Mouse (Mus musculus) right cerebral cortex, postnatal 36 days (tissue): Measurements from ENCODE around the gene Klhl40.

Experiments used
- DNase-seq, 2 experiments: peaks; one replicate each; pipeline ENCODE4 v3.0.0; 2022; ENCODE audit warnings: low spot score in 2 of 2, mixed read lengths in 1 of 2

The Klhl40 gene

GRCm38 (mm10) chr9:121826356-121826755, 48.9 kb downstream of the Klhl40 start:
- peak in 1 of 2 experiments; percentile 56 for DNase-seq

GRCm38 (mm10) chr9:121828314-121828713, 50.9 kb downstream of the Klhl40 start:
- DNase-seq, result no peak

- no peak for DNase-seq
Observed at GRCm38 (mm10) chr9:121829270-121829992, 52.0 kb downstream of the Klhl40 start.

- no peak for DNase-seq
Observed at GRCm38 (mm10) chr9:121830243-121830955, 53.0 kb downstream of the Klhl40 start.

- peak; percentile 72 to 75 for DNase-seq
Observed at GRCm38 (mm10) chr9:121830956-121831293, 53.5 kb downstream of the Klhl40 start.
